ENCODE assay signal across 8 mouse cellular contexts in genomic region chr15:89089248-89090051, GRCm38 (mm10). TPM values are rescaled to one million over a fixed set of nuclear protein-coding genes. Genes with fewer than 3 reads are reported as not detected.
DNase-seq lines count a peak whose midpoint lies in the region; ATAC-seq and TF ChIP-seq lines count a peak whose summit lies in the region.
"Had no signal": no experiment of that assay in that cellular context is flagged by ENCODE, and none has a peak within 500 bp of the region (broad histone marks: within the 10 kb centered on the region; RNA-seq: fewer than 3 reads in every experiment).

No protein-coding gene starts in this region.

- H3K9ac ChIP-seq in midbrain, embryonic 12.5 days (replicated peaks), result peak overlapping the region; percentile 98

- under 1% methylated on average over 68 of the region's 68 CpGs for WGBS in large intestine, adult 2 months
- 4% methylated on average over 68 of the region's 68 CpGs for WGBS in midbrain, embryonic 12.5 days

- peak overlapping the region; percentile 99 for H3K4me3 ChIP-seq in midbrain, embryonic 12.5 days

- no peaks in the 10 kb centered on the region for H3K27me3 ChIP-seq in midbrain, embryonic 12.5 days

- H3K27ac ChIP-seq in midbrain, embryonic 12.5 days (replicated peaks), result peak overlapping the region; percentile 73

- H3K9me3 ChIP-seq in midbrain, embryonic 12.5 days, result no peaks in the 10 kb centered on the region

- peak; percentile 70 for ATAC-seq in midbrain, embryonic 12.5 days (ENCODE audit: low FRiP score, low read depth)

- intact Hi-C loops in gastrocnemius, postnatal 14 days (cut with DNase I; ENCODE audit: low total_unique reads), result no loop called here

- no peak for TF ChIP-seq POLR2A in brain, embryonic 14.5 days (IDR thresholded peaks at IDR 0.05; ENCODE audit: borderline replicate concordance, extremely low read depth, insufficient read depth, insufficient read length, poor library complexity, severe bottlenecking)

- H3K4me1 ChIP-seq in midbrain, embryonic 12.5 days, result peaks cover 20% of the 10 kb centered on the region

- TF ChIP-seq CTCF in brain, embryonic 14.5 days (IDR thresholded peaks at IDR 0.05; ENCODE audit: borderline replicate concordance, extremely low read depth, insufficient read depth, insufficient read length), result no peak

- H3K36me3 ChIP-seq in midbrain, embryonic 12.5 days, result peaks cover 48% of the 10 kb centered on the region

- peak overlapping the region; percentile 100 for H3K4me2 ChIP-seq in midbrain, embryonic 12.5 days (replicated peaks)

- DNase-seq in ovary, adult 18-20 months (ENCODE audit: low spot score), result peak; percentile 33
- no peak for DNase-seq in ovary, postnatal 10 days (ENCODE audit: low spot score)
- DNase-seq in brain, embryonic 14.5 days (ENCODE audit: low read depth), result peak; percentile 13
- peak; percentile 39 for DNase-seq in gastrocnemius, postnatal 14 days
- peak; percentile 44 for DNase-seq in large intestine, adult 2 months (ENCODE audit: low read depth, low spot score)
- DNase-seq in yolk sac, embryonic 10.5 days (ENCODE audit: low spot score), result peak; percentile 51

RNA-seq across cellular contexts. Expression of gene Selenoo, which starts 0.6 kb away (rescaled TPM):
- 37.9 and 50.7 TPM in 2 replicates for polyA plus RNA-seq in brain, embryonic 14.5 days (2012; rRNA removed)
- total RNA-seq in gastrocnemius, postnatal 14 days (2021), result 10 to 100 TPM in 1 of 2 experiments, 1 to 10 TPM in 1; 9.8 to 10.1 TPM
- 33.1 and 39.4 TPM in 2 replicates for polyA plus RNA-seq in large intestine, adult 2 months (2012; rRNA removed)
- polyA plus RNA-seq in midbrain, embryonic 12.5 days (2016; fragmentation: Nextera tagmentation; extraction: Ambion mirVana), result 23.7 and 28.1 TPM in 2 replicates

RNA-seq across cellular contexts. Expression of gene Trabd, which starts 14.5 kb away (rescaled TPM):
- polyA plus RNA-seq in brain, embryonic 14.5 days (2012; rRNA removed), result 36.0 and 40.8 TPM in 2 replicates
- total RNA-seq in gastrocnemius, postnatal 14 days (2021), result 10 to 100 TPM; 20.4 to 23.6 TPM
- 85.2 and 93.7 TPM in 2 replicates for polyA plus RNA-seq in large intestine, adult 2 months (2012; rRNA removed)
- polyA plus RNA-seq in midbrain, embryonic 12.5 days (2016; fragmentation: Nextera tagmentation; extraction: Ambion mirVana), result 47.9 and 49.2 TPM in 2 replicates

RNA-seq across cellular contexts. Expression of gene Panx2, which starts 29.9 kb away (rescaled TPM):
- polyA plus RNA-seq in brain, embryonic 14.5 days (2012; rRNA removed), result 14.7 and 24.0 TPM in 2 replicates
- total RNA-seq in gastrocnemius, postnatal 14 days (2021), result under 1 TPM in 1 of 2 experiments, not detected in 1; 0.27 TPM
- polyA plus RNA-seq in large intestine, adult 2 months (2012; rRNA removed), result 0.52 and 0.56 TPM in 2 replicates
- 1.6 and 2.1 TPM in 2 replicates for polyA plus RNA-seq in midbrain, embryonic 12.5 days (2016; fragmentation: Nextera tagmentation; extraction: Ambion mirVana)
- total RNA-seq: hematopoietic stem cell, adult 5-6 weeks had no signal

RNA-seq across cellular contexts. Expression of gene Tubgcp6, which starts 33.5 kb away (rescaled TPM):
- polyA plus RNA-seq in brain, embryonic 14.5 days (2012; rRNA removed), result 45.9 and 50.3 TPM in 2 replicates
- 1 to 10 TPM; 7.2 to 7.3 TPM for total RNA-seq in gastrocnemius, postnatal 14 days (2021)
- polyA plus RNA-seq in large intestine, adult 2 months (2012; rRNA removed), result 25.5 and 28.3 TPM in 2 replicates
- polyA plus RNA-seq in midbrain, embryonic 12.5 days (2016; fragmentation: Nextera tagmentation; extraction: Ambion mirVana), result 25.0 and 25.1 TPM in 2 replicates

RNA-seq across cellular contexts. Expression of gene Hdac10, which starts 39.0 kb away (rescaled TPM):
- polyA plus RNA-seq in brain, embryonic 14.5 days (2012; rRNA removed), result 33.1 and 58.3 TPM in 2 replicates
- total RNA-seq in gastrocnemius, postnatal 14 days (2021), result 1 to 10 TPM; 5.6 to 6.2 TPM
- polyA plus RNA-seq in large intestine, adult 2 months (2012; rRNA removed), result 23.9 and 25.4 TPM in 2 replicates
- polyA plus RNA-seq in midbrain, embryonic 12.5 days (2016; fragmentation: Nextera tagmentation; extraction: Ambion mirVana), result 20.3 and 25.1 TPM in 2 replicates
